Mouse (Mus musculus) layer of hippocampus, postnatal 14 days (tissue): ENCODE measurements around the gene Syn3. TPM values are rescaled to one million over a fixed set of nuclear protein-coding genes. Genes with fewer than 3 reads are reported as not detected.
"Not testable (repeated sequence)": the region's sequence is repeated elsewhere in the genome, so short reads cannot be mapped to it uniquely, and the experiment has no call there.

Experiments
- DNase-seq, 2 experiments: peaks; one replicate each; pipeline ENCODE4 v3.0.0; 2021 to 2022; ENCODE audit warnings: low spot score in 2 of 2, mixed read lengths in 1 of 2
- total RNA-seq, 2 experiments: library from RNA; stranded (reverse); gene quantifications; 2 replicates each; pipeline ENCODE4 v1.2.3; 2021

Syn3 gene
- total RNA-seq, 2 experiments from 2014 or later: 27.1 to 28.4 TPM

GRCm38 (mm10) chr10:86473637-86474154, 25.0 kb downstream of the Syn3 start:
- peak; percentile 24 to 60 for DNase-seq

- no peak for DNase-seq
These were observed 29.8 kb downstream of the Syn3 start for GRCm38 (mm10) chr10:86468612-86469546.

- peak; percentile 80 to 81 for DNase-seq
These were observed 35.0 kb downstream of the Syn3 start for GRCm38 (mm10) chr10:86463538-86464199.

DNA sequence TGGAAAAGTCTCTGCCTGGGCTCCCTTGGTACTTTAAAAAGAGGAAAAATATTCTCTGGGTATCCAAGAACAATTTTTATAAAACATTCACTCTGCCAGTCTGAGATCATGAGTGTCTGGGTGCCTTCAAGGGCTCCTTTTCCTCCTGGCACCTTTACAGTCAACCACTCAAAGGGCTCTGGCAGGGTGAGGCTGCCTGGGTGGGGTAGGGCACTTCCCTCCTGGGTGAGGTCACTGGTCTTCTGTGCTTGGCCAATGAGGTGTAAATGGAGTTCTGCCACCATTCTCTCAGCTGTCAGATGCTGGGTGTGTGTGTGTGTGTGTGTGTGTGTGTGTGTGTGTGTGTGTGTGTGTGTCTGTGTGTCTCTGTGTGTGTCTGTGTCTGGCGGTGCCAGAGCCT, 39.1 kb downstream of the Syn3 start:
- no peak for DNase-seq

DNA sequence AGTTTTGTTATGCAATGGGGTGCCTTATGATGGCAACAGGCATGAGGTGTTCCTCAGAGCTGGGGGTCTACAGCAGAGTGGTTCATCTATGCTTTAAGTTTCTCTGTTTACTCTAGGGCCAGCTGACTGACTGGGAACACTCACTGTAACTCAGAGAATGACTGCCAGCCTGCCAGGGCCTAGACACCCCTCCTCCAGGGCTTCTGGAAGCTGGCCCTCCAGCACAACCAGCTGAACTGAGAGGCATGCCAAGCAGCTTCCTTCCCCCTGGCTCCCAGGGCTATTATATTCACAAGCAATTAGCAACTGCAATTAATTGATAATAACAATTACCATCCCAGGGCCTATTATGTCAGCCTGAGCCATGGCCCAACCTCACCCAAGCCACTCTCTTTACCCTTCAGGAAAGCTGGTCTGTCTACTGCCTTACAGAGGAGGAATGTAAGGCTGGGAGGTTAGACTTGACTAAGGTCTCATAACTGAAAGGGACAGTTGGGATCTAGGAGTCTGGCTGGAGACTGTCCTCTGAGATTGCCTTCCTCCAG, 41.0 kb downstream of the Syn3 start:
- peak; percentile 49 to 75 for DNase-seq

DNA sequence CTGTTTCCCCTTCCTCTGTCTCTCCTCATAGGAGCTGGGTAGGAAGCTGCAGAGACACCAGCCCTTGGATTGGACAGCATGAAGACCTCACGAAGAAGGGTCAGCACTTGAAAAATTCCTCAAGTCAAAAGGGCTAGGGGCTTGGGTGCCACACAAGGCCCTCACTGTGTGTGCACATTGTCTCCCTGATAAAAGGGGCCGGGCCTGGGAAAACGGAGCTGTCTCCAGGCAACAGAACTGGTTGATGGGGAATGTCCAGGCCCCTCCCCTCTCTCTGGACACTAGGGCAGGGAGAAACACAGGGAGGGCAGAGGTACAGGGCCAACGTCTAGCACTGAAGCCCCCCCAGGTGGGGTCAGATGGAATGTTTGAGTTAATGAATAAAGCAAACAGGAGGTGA, 41.5 kb downstream of the Syn3 start:
- DNase-seq: peak in 1 of 2 experiments; percentile 52

DNA sequence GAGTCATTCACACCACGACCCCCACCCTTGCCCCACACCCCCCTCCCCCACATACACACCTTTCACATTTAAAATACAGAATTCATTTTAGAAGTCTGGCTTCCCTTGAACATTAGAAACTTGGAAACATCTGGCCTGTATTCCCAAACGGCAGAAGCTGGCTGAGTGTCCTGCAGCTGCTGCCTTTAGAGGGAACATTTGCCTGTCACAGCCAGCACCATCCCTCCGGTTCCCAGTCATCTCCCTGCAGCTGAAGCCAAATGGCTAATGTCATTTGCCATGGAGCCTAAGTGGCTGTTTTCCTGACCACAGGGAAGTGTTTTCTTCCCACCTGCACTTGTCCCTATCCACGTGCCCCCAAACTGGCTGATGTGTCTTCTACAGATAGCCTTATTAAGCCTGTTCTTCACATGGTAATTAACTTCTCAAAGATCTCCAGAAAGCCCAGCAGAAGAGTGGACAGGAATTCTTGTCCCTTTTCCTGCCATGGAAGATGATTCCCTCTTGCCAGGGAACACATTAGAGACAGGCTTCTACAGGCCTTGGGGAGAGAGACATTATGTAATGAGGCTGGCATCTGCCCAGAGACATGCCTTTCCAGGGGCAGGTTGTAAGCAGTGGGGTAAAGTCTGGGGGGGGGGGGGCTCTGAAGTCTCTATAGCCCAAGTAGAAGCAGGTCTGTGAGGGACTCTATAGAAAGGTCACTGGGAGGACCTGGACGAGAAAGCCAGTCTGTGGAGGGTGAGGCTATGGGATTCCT, 43.2 kb downstream of the Syn3 start:
- no peak for DNase-seq

DNA sequence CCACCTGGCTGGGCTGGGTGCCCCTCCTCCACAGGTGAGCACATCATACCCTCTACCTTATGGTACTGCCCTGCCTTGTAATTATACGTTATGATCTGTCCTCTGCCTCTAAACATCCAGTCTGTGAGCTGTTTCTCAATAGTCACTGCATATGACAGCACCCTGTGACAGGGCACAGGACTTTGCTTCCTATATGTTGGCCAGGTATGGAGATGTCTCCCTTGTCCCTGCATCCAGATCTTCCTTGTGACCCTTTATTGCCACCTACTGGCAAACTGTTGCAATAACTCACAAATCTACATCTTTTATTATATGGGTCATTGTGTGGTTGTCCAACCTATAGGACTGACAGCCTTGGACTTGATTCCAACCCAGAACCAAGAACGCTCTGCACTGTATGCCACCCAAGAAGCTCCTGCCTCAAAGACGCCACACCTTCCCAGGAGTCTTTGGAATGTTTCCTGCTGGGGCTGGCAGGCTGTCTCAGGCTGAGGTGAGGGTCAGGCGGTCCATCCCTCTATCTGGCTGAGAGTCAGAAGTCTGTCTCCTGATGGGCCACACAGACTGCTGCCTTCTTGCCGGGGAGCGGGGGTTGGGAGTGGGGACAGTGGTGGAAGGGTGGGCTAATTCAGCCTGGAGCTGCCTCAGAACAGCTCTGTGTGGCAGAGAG, 46.2 kb downstream of the Syn3 start:
- DNase-seq: peak in 1 of 2 experiments; percentile 68

DNA sequence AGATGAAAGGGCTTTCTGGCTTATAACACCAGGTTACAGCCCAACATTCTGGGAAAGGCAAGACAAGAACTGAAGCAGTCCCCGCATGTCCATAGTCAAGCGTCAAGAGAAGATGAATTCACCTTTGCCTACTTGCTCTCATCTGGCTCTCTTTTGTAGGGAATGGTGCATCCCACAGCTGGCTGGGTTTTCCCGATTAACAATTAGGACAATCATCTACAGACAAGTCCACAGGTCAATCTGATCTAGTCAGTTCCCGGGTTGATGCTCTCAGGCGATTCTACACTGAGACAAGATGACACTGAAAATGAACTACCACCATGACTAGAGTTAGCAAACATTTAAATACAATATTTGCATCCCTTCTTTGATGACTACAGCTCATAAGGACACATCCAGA, 47.4 kb downstream of the Syn3 start:
- DNase-seq: no peak

GRCm38 (mm10) chr10:86446649-86447048, 52.0 kb downstream of the Syn3 start:
- DNase-seq: no peak

DNA sequence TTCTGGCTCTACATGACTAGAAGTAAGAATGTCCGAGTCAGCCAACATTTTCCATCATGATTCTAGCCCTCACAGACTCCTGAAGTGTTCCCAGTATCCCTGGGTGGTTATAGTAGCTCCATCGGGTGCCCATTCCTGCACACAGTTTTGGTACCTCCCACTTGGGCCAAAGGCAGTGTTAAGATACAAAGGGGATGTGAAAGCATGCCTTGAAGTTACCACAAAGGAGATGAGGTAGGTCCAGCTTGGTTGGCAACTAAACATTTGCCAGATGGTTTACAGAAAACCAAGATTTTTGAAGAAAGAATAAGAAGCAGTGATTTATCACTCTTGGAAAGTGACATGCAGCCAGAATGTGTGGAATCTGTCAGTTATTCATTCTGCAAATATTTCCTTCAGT, 53.5 kb downstream of the Syn3 start:
- no peak for DNase-seq

- no peak for DNase-seq
These were observed 54.0 kb downstream of the Syn3 start for GRCm38 (mm10) chr10:86444665-86445064.

DNA sequence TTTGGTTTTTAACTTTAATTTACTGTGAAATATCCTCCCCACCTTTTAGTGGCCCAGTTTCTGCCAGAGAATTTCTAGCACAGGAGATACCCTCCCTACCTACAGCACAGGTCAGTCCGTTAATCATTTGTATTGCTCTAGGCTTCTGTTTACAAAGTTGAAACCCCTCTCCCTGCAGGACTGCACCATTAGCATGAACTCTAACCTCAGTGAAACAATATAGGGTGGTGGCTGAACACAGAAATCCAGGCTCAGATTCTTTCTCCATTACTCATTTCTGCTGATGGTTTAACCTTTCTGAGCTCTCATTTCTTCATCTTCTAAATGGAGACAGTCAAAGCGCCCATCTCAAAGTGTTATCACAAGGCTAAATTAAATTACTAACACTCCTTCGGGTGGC, 56.9 kb downstream of the Syn3 start:
- no peak for DNase-seq

DNA sequence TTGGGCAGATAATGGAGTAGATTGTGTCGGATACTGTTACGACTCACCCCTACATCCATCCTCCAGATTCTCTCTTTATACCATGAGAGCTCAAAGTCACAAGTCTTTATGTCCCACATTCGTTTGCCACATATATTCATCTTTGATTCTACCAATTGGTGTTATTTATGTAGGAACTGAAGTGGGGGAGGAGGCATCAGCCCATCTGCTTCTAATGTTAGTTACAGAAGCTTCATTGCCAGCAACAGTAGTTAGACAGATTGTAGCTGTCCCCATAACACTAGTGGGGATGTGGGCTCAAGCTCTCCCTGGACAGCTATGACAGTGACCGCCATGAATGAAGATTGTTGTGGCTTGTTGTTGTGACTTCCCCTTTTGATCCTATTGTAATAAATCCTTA, 59.1 kb downstream of the Syn3 start:
- peak in 1 of 2 experiments; percentile 41 for DNase-seq

- DNase-seq: no peak
These were observed 61.4 kb downstream of the Syn3 start for GRCm38 (mm10) chr10:86437294-86437693.

GRCm38 (mm10) chr10:86435006-86435405, 63.7 kb downstream of the Syn3 start:
- not testable (repeated sequence) for DNase-seq

GRCm38 (mm10) chr10:86429651-86430050, 69.0 kb downstream of the Syn3 start:
- no peak for DNase-seq

DNA sequence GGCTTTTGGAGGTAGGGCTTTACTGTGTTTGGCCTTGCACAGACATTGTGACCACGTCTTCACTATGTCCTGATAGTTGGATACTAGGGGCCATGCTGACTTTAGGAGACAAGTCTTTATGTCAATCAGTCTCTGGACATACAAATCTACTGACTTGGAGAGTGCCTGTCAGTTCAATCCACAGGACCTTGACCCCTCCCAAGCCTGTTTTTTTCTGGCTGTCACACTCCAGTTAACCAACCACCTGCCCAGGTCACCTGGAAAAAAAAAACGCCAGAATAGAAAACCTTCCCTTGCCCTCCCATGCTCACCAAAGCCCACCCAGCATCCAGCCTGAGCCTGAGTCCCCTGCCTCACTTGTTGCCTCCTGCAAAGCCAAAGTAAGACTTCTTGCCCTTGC, 70.7 kb downstream of the Syn3 start:
- DNase-seq: no peak

DNA sequence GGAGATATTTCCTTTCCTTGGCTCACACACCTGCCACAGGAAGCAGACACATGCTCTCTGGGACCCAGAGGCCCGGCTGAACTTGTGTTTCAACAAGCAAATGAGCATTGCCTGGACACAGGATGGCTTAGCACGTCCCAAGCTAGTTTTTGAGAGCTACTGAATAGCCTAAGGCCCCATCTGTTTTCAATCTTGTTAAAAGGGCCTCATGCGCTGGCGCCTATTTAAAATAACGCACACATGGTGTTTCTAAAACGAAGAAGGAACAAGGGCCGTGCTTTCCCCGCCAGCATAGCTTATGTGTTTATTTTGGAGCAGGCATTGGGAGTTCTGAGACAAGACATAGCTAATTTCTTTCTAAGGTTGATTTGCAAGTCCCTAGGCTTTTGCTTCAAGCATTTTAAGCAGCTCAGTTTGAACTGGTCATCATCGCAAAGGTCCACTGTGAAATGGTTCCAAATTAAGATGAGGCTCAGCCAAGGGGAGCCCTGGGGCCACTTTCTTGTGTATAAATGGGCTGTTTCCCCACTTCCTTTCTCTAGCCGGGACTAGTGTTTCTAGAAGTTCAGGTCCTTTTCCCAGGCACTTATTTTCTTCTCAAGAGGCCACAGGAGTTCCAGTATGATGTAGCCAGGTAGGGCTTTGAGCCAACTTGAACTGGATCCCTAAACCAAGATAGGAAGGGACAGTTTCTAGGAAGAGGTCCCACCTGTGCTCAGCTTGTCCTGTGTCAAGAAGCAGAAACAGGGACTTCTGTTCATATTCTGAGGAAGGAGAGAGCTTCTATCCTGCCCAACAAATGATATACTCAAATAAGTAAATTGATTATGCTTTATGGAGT, 72.8 kb downstream of the Syn3 start:
- DNase-seq: peak; percentile 27 to 45
